Mouse (Mus musculus) gastrocnemius, adult 2 months (tissue): Measurements from ENCODE around the gene Gm3336. TPM values are rescaled to one million over a fixed set of nuclear protein-coding genes. Genes with fewer than 3 reads are reported as not detected.
A peak's percentile ranks its signal among the peaks of the same experiment; 100 is the strongest.

Experiments used
- DNase-seq: peaks from one replicate; pipeline ENCODE4 v3.0.0; 2022
- H3K27ac ChIP-seq: fragments of 200-600 bp; 2 replicates; pipeline ENCODE4 v1.8.1; 2022; ENCODE audit warnings: mild to moderate bottlenecking
- H3K4me3 ChIP-seq: fragments of 200-600 bp; 2 replicates; pipeline ENCODE4 v1.8.1; 2022; ENCODE audit warnings: mild to moderate bottlenecking, moderate library complexity
- CTCF ChIP-seq: fragments of 200-600 bp; IDR thresholded peaks from 2 replicates; pipeline ENCODE4 v1.8.1; 2022; ENCODE audit warnings: antibody characterized with exemption, mild to moderate bottlenecking, moderate library complexity
- intact Hi-C: fragments of 180-260 bp; cut with DNase I; formaldehyde crosslinking; loops from one replicate; pipeline ENCODE4 v1.15.1; 2025
- total RNA-seq, 2 experiments: library from RNA; stranded (reverse); gene quantifications; 2 replicates each; pipeline ENCODE4 v1.2.3; 2021

The Gm3336 gene
- total RNA-seq, 2 experiments from 2014 or later, result not detected

GRCm38 (mm10) chr8:70765838-70766570 lies 47.7 kb downstream of the Gm3336 start:
- DNase-seq, result peak; percentile 70
- peak overlapping the region; percentile 84 for H3K27ac ChIP-seq
- H3K4me3 ChIP-seq, result peak overlapping the region; percentile 65
- intact Hi-C loops, result loop anchor here (5.0 kb wide), 1 partner anchor 76 kb away; no protein-coding TSS in a partner anchor
- no peak for TF ChIP-seq CTCF

GRCm38 (mm10) chr8:70766571-70767440 lies 48.5 kb downstream of the Gm3336 start:
- intact Hi-C loops, result loop anchor here (5.0 kb wide), 1 partner anchor 75 kb away; no protein-coding TSS in a partner anchor

GRCm38 (mm10) chr8:70767503-70767902 lies 49.2 kb downstream of the Gm3336 start:
- intact Hi-C loops, result loop anchor here (5.0 kb wide), 1 partner anchor 75 kb away; no protein-coding TSS in a partner anchor
- Histone ChIP-seq H3K27ac (peak overlapping the region; percentile 84), H3K4me3 (no peak overlapping the region)
- no peak for DNase-seq
- TF ChIP-seq CTCF, result no peak

More at GRCm38 (mm10) chr8:70766571-70767440, 48.5 kb downstream of the Gm3336 start:
- DNase-seq, result peak; percentile 82
- TF ChIP-seq CTCF, result no peak
- Histone ChIP-seq H3K27ac (peak overlapping the region; percentile 84), H3K4me3 (peak overlapping the region; percentile 65)

- Histone ChIP-seq H3K4me3 (no peak overlapping the region), H3K27ac (no peak overlapping the region)
- intact Hi-C loops, result loop anchor here (5.0 kb wide), 1 partner anchor 74 kb away; no protein-coding TSS in a partner anchor
- peak; percentile 47 for DNase-seq
- TF ChIP-seq CTCF, result no peak
Measured at GRCm38 (mm10) chr8:70768231-70768776, 50.0 kb downstream of the Gm3336 start.

GRCm38 (mm10) chr8:70768956-70769355 lies 50.6 kb downstream of the Gm3336 start:
- Histone ChIP-seq H3K27ac (peak overlapping the region; percentile 35; the same call in 1 of the 2 replicates), H3K4me3 (no peak overlapping the region)
- peak; percentile 42 for DNase-seq
- TF ChIP-seq CTCF, result no peak
- intact Hi-C loops, result loop anchor here (1.0 to 5.0 kb wide), 2 partner anchors 49 to 73 kb away; no protein-coding TSS in a partner anchor

- no peak overlapping the region for H3K4me3 ChIP-seq
- peak; percentile 96 for DNase-seq
- peak overlapping the region; percentile 35; the same call in 1 of the 2 replicates for H3K27ac ChIP-seq
- intact Hi-C loops, result loop anchor here (1.0 to 5.0 kb wide), 2 partner anchors 49 to 73 kb away; no protein-coding TSS in a partner anchor
- no peak; the same call in 1 of the 2 replicates for TF ChIP-seq CTCF
Measured at GRCm38 (mm10) chr8:70769359-70769758, 51.0 kb downstream of the Gm3336 start.

- H3K27ac ChIP-seq, result no peak overlapping the region
- DNase-seq, result no peak
- no peak for TF ChIP-seq CTCF
- no peak overlapping the region for H3K4me3 ChIP-seq
- intact Hi-C loops, result loop anchor here (1.0 to 5.0 kb wide), 2 partner anchors 50 to 72 kb away; no protein-coding TSS in a partner anchor
Measured at GRCm38 (mm10) chr8:70769858-70770257, 51.5 kb downstream of the Gm3336 start.

GRCm38 (mm10) chr8:70770748-70771147 lies 52.4 kb downstream of the Gm3336 start:
- intact Hi-C loops, result no loop called here
- Histone ChIP-seq H3K4me3 (no peak overlapping the region), H3K27ac (no peak overlapping the region)
- TF ChIP-seq CTCF, result no peak
- DNase-seq, result no peak

GRCm38 (mm10) chr8:70771217-70771616 lies 52.9 kb downstream of the Gm3336 start:
- Histone ChIP-seq H3K4me3 (no peak overlapping the region), H3K27ac (no peak overlapping the region)
- TF ChIP-seq CTCF, result no peak
- DNase-seq, result no peak
- intact Hi-C loops, result no loop called here

- no peak for DNase-seq
- Histone ChIP-seq H3K27ac (no peak overlapping the region), H3K4me3 (no peak overlapping the region)
- no peak for TF ChIP-seq CTCF
- intact Hi-C loops, result no loop called here
Measured at GRCm38 (mm10) chr8:70772075-70772474, 53.7 kb downstream of the Gm3336 start.

Other genes with a start within 250 kb of the Gm3336 start
- 1 to 10 TPM; 6.7 to 8.5 TPM for gene Klhl26, start 241.6 kb upstream of the Gm3336 start, total RNA-seq
- not detected for gene Tmem59l, start 231.2 kb upstream of the Gm3336 start, total RNA-seq
- gene Crlf1, start 225.4 kb upstream of the Gm3336 start, total RNA-seq, result 1 to 10 TPM; 2.5 to 3.2 TPM
- 100 to 1,000 TPM; 146 to 148 TPM for gene Rex1bd, start 211.8 kb upstream of the Gm3336 start, total RNA-seq
- gene Uba52, start 207.7 kb upstream of the Gm3336 start, total RNA-seq, result 100 to 1,000 TPM; 777 to 924 TPM
- 100 to 1,000 TPM; 108 to 112 TPM for gene Fkbp8, start 190.8 kb upstream of the Gm3336 start, total RNA-seq
- gene Kxd1, start 190.6 kb upstream of the Gm3336 start, total RNA-seq, result 10 to 100 TPM; 70.4 to 83.9 TPM
- gene Ell, start 179.1 kb upstream of the Gm3336 start, total RNA-seq, result 10 to 100 TPM; 11.9 to 14.6 TPM
- 1 to 10 TPM; 3.2 to 4.3 TPM for gene Isyna1, start 124.2 kb upstream of the Gm3336 start, total RNA-seq
- 10 to 100 TPM in 1 of 2 experiments, 1 to 10 TPM in 1; 9.2 to 14.4 TPM for gene Ssbp4, start 109.7 kb upstream of the Gm3336 start, total RNA-seq
- gene Lrrc25, start 102.4 kb upstream of the Gm3336 start, total RNA-seq, result under 1 TPM; 0.42 to 0.48 TPM
- gene Gdf15, start 86.1 kb upstream of the Gm3336 start, total RNA-seq, result under 1 TPM in 1 of 2 experiments, not detected in 1; 0.28 TPM
- gene Pgpep1, start 58.2 kb upstream of the Gm3336 start, total RNA-seq, result 10 to 100 TPM in 1 of 2 experiments, 1 to 10 TPM in 1; 9.3 to 22.5 TPM
- 10 to 100 TPM; 61.7 to 65.6 TPM for gene Lsm4, start 45.3 kb upstream of the Gm3336 start, total RNA-seq
- 10 to 100 TPM; 35.5 to 54.5 TPM for gene Jund, start 19.6 kb upstream of the Gm3336 start, total RNA-seq
- gene Iqcn, start 15.1 kb upstream of the Gm3336 start, total RNA-seq, result not detected
- gene Pde4c, start 5.2 kb downstream of the Gm3336 start, total RNA-seq, result 1 to 10 TPM; 2.4 to 3.0 TPM
- 10 to 100 TPM; 31.9 to 39.8 TPM for gene Rab3a, start 36.1 kb downstream of the Gm3336 start, total RNA-seq
- 10 to 100 TPM; 21.0 to 22.8 TPM for gene Mpv17l2, start 42.4 kb downstream of the Gm3336 start, total RNA-seq
- 10 to 100 TPM; 13.9 to 16.2 TPM for gene Pik3r2, start 58.2 kb downstream of the Gm3336 start, total RNA-seq
- 1 to 10 TPM; 2.7 to 3.6 TPM for gene Mast3, start 86.5 kb downstream of the Gm3336 start, total RNA-seq
- gene Il12rb1, start 89.9 kb downstream of the Gm3336 start, total RNA-seq, result not detected
- 100 to 1,000 TPM in 1 of 2 experiments, 10 to 100 TPM in 1; 66.5 to 182 TPM for gene Arrdc2, start 121.2 kb downstream of the Gm3336 start, total RNA-seq
- 10 to 100 TPM; 18.1 to 21.5 TPM for gene Kcnn1, start 144.7 kb downstream of the Gm3336 start, total RNA-seq
- 10 to 100 TPM; 65.6 to 73.1 TPM for gene Ccdc124, start 155.4 kb downstream of the Gm3336 start, total RNA-seq
- not detected for gene Slc5a5, start 174.2 kb downstream of the Gm3336 start, total RNA-seq
- 1,000 to 10,000 TPM in 1 of 2 experiments, 100 to 1,000 TPM in 1; 932 to 1,039 TPM for gene Rpl18a, start 178.9 kb downstream of the Gm3336 start, total RNA-seq
- 10 to 100 TPM; 10.6 to 11.2 TPM for gene Map1s, start 187.4 kb downstream of the Gm3336 start, total RNA-seq